Mouse (Mus musculus) lung, postnatal 0 days (tissue): ENCODE measurements at regions not wholly inside any gene's neighbourhood (a gene's known extent, or its start where the extent isn't known, plus 50 kb on each side); places are given as distances from the start of the nearest gene placed in this dataset.

Source experiments
- ATAC-seq: fragments of 200-750 bp; cut with Nextera tagmentation; 2 replicates; pipeline ENCODE4 v1.8.0; 2017; ENCODE audit warnings: moderate library complexity
- DNase-seq: peaks from one replicate; pipeline ENCODE4 v3.0.0-alpha.2; 2016; ENCODE audit warnings: low spot score
- H3K27ac ChIP-seq: fragments of 300-500 bp; sonication (generic); 2 replicates; pipeline ENCODE4 v1.5.1; 2014; ENCODE audit warnings: antibody characterized with exemption, mild to moderate bottlenecking, low read length, mixed read lengths
- H3K27me3 ChIP-seq: fragments of 300-500 bp; sonication (generic); replicated peaks from 2 replicates; pipeline ENCODE4 v1.6.1; 2014; ENCODE audit warnings: low read length, mixed read lengths; ENCODE audit not compliant: insufficient read depth
- H3K36me3 ChIP-seq: fragments of 300-500 bp; sonication (generic); 2 replicates; pipeline ENCODE4 v1.6.1; 2014; ENCODE audit warnings: low read length, mixed read lengths; ENCODE audit not compliant: insufficient read depth
- H3K4me1 ChIP-seq: fragments of 300-500 bp; sonication (generic); 2 replicates; pipeline ENCODE4 v1.6.1; 2014; ENCODE audit warnings: antibody characterized with exemption, low read depth, low read length, mixed read lengths; ENCODE audit not compliant: insufficient read depth
- H3K4me2 ChIP-seq: fragments of 300-500 bp; sonication (generic); replicated peaks from 2 replicates; pipeline ENCODE4 v1.6.1; 2014; ENCODE audit warnings: low read depth, mild to moderate bottlenecking, low read length, moderate library complexity, mixed read lengths
- H3K4me3 ChIP-seq: fragments of 300-500 bp; sonication (generic); 2 replicates; pipeline ENCODE4 v1.5.1; 2014; ENCODE audit warnings: low read depth, low read length
- H3K9ac ChIP-seq: fragments of 300-500 bp; sonication (generic); replicated peaks from 2 replicates; pipeline ENCODE4 v1.6.1; 2014; ENCODE audit warnings: low read depth, mild to moderate bottlenecking
- H3K9me3 ChIP-seq: fragments of 300-500 bp; sonication (generic); 2 replicates; pipeline ENCODE4 v1.6.1; 2016; ENCODE audit warnings: low read length, mixed read lengths
- CTCF ChIP-seq: IDR thresholded peaks from 2 replicates; pipeline ENCODE4 v1.5.1; 2016; ENCODE audit warnings: antibody characterized with exemption, mild to moderate bottlenecking
- EP300 ChIP-seq: IDR thresholded peaks from 2 replicates; pipeline ENCODE4 v1.6.1; 2016; ENCODE audit warnings: antibody characterized with exemption, mild to moderate bottlenecking, control low read depth
- WGBS: fragments of 180-500 bp; shearing (Covaris S2); extraction: QIAGEN DNeasy Blood & Tissue Kit; methylation state at CpG from one replicate; pipeline ENCODE4 v1.1.7; 2014; 5-methylcytosine and 5-hydroxymethylcytosine counted together

- DNase-seq, result no peak
- Histone ChIP-seq H3K4me2 (no peak overlapping the region), H3K9ac (no peak overlapping the region), H3K9me3 (no peaks in the 10 kb centered on the region), H3K4me1 (no peaks in the 10 kb centered on the region), H3K27me3 (no peaks in the 10 kb centered on the region), H3K27ac (no peak overlapping the region), H3K36me3 (no peaks in the 10 kb centered on the region), H3K4me3 (no peak overlapping the region)
- ATAC-seq, result no peak
- no peak for TF ChIP-seq EP300
- TF ChIP-seq CTCF, result no peak
- WGBS, result 82% methylated on average over 1 of the region's 1 CpGs
Measured at GRCm38 (mm10) chr10:53852091-53852490, 101.2 kb upstream of the Fam184a start.

- Histone ChIP-seq H3K27me3 (no peaks in the 10 kb centered on the region), H3K4me1 (no peaks in the 10 kb centered on the region), H3K4me3 (no peak overlapping the region), H3K27ac (no peak overlapping the region), H3K36me3 (no peaks in the 10 kb centered on the region), H3K4me2 (no peak overlapping the region), H3K9me3 (no peaks in the 10 kb centered on the region), H3K9ac (no peak overlapping the region)
- TF ChIP-seq CTCF, result no peak
- no peak for TF ChIP-seq EP300
- DNase-seq, result no peak
- 38% methylated on average over 4 of the region's 4 CpGs for WGBS
- no peak for ATAC-seq
Measured at GRCm38 (mm10) chr10:53850568-53850967, 99.6 kb upstream of the Fam184a start.

GRCm38 (mm10) chr10:53813244-53813620, 62.3 kb upstream of the Fam184a start:
- TF ChIP-seq EP300 (no peak), CTCF (no peak)
- no peak for DNase-seq
- no peaks in the 10 kb centered on the region for H3K9me3 ChIP-seq
- WGBS, result 60% methylated on average over 2 of the region's 2 CpGs
- ATAC-seq, result no peak
- no peaks in the 10 kb centered on the region for H3K4me1 ChIP-seq
- H3K36me3 ChIP-seq, result no peaks in the 10 kb centered on the region
- H3K4me2 ChIP-seq, result no peak overlapping the region
- no peak overlapping the region for H3K27ac ChIP-seq
- H3K4me3 ChIP-seq, result no peak overlapping the region
- H3K27me3 ChIP-seq, result no peaks in the 10 kb centered on the region
- no peak overlapping the region for H3K9ac ChIP-seq

GRCm38 (mm10) chr10:53812597-53813243, 61.8 kb upstream of the Fam184a start:
- H3K9me3 ChIP-seq, result no peaks in the 10 kb centered on the region
- WGBS, result 24% methylated on average over 7 of the region's 7 CpGs
- no peaks in the 10 kb centered on the region for H3K27me3 ChIP-seq
- H3K9ac ChIP-seq, result no peak overlapping the region
- no peaks in the 10 kb centered on the region for H3K36me3 ChIP-seq
- no peak overlapping the region for H3K4me3 ChIP-seq
- DNase-seq (peak; percentile 70), ATAC-seq (no peak)
- no peak overlapping the region for H3K4me2 ChIP-seq
- no peak for TF ChIP-seq EP300
- TF ChIP-seq CTCF, result peak; percentile 72
- no peaks in the 10 kb centered on the region for H3K4me1 ChIP-seq
- no peak overlapping the region for H3K27ac ChIP-seq

- TF ChIP-seq EP300 (no peak), CTCF (no peak)
- 72% methylated on average over 14 of the region's 14 CpGs for WGBS
- H3K4me3 ChIP-seq, result no peak overlapping the region
- H3K9me3 ChIP-seq, result no peaks in the 10 kb centered on the region
- no peaks in the 10 kb centered on the region for H3K4me1 ChIP-seq
- ATAC-seq (no peak), DNase-seq (no peak)
- no peak overlapping the region for H3K9ac ChIP-seq
- no peaks in the 10 kb centered on the region for H3K27me3 ChIP-seq
- no peaks in the 10 kb centered on the region for H3K36me3 ChIP-seq
- H3K27ac ChIP-seq, result no peak overlapping the region
- H3K4me2 ChIP-seq, result no peak overlapping the region
Measured at GRCm38 (mm10) chr10:53811904-53812596, 61.1 kb upstream of the Fam184a start.

GRCm38 (mm10) chr10:53806697-53807096, 55.8 kb upstream of the Fam184a start:
- H3K4me3 ChIP-seq, result no peak overlapping the region
- no peaks in the 10 kb centered on the region for H3K4me1 ChIP-seq
- ATAC-seq (no peak), DNase-seq (no peak)
- WGBS, result 55% methylated on average over 8 of the region's 8 CpGs
- H3K27me3 ChIP-seq, result no peaks in the 10 kb centered on the region
- H3K9ac ChIP-seq, result no peak overlapping the region
- no peak overlapping the region for H3K4me2 ChIP-seq
- no peaks in the 10 kb centered on the region for H3K9me3 ChIP-seq
- no peaks in the 10 kb centered on the region for H3K36me3 ChIP-seq
- peak; percentile 48 for TF ChIP-seq CTCF
- TF ChIP-seq EP300, result no peak
- H3K27ac ChIP-seq, result no peak overlapping the region
